Comparison of ENCODE assay signal across 21 mouse cellular contexts in the genomic region with DNA sequence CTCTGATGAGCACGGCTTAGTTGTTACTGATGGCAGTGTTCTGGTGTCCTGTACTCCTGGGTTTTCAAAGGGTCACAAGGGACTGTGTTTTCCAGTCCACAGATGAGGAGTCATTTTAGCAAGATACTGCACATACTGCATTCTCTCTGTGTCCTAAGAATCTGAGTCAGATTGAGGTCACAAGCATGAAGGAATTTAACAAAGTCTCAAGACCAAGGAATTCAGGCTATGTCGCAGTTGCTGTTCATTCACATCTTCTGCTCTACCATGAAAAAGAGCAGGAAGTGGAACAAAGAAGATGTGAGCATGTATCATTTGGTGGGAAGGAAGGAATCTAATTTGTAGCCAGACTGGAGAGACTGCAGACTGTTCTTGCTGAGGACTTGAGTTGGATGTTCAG.
"Had no signal": no experiment of that assay in that cellular context is flagged by ENCODE, and none has a peak within 500 bp of the region (broad histone marks: within the 10 kb centered on the region; RNA-seq: fewer than 3 reads in every experiment).

No protein-coding gene starts in this region.

- H3K27ac ChIP-seq: kidney, embryonic 15.5 days; left cerebral cortex, adult 2 months; limb, embryonic 12.5 days; limb, embryonic 15.5 days; liver, embryonic 14.5 days; lung, embryonic 15.5 days; midbrain, embryonic 10.5 days; midbrain, embryonic 13.5 days had no signal

- DNase-seq: kidney, adult 18-20 months; kidney, postnatal 14 days; kidney, postnatal 4 days; layer of hippocampus, adult 9-11 months; layer of hippocampus, postnatal 36 days; left cerebral cortex, postnatal 4 days; liver, postnatal 0 days; lung, postnatal 10 days; lung, postnatal 36 days; thymus, adult 18-20 months; thymus, postnatal 36 days had no signal

- H3K4me3 ChIP-seq: kidney, embryonic 15.5 days; left cerebral cortex, adult 2 months; limb, embryonic 12.5 days; limb, embryonic 15.5 days; lung, embryonic 15.5 days; megakaryocyte, embryonic 14.5 days; midbrain, embryonic 10.5 days; midbrain, embryonic 13.5 days had no signal

- H3K4me1 ChIP-seq: kidney, embryonic 15.5 days; limb, embryonic 12.5 days; limb, embryonic 15.5 days; lung, embryonic 15.5 days; megakaryocyte, embryonic 14.5 days; midbrain, embryonic 10.5 days; midbrain, embryonic 13.5 days had no signal

- ATAC-seq: liver, postnatal 0 days; midbrain, embryonic 13.5 days; midbrain, embryonic 16.5 days had no signal

- H3K27me3 ChIP-seq: kidney, embryonic 15.5 days; limb, embryonic 12.5 days; limb, embryonic 15.5 days; lung, embryonic 15.5 days; megakaryocyte, embryonic 14.5 days; midbrain, embryonic 13.5 days had no signal

- H3K36me3 ChIP-seq: kidney, embryonic 15.5 days; limb, embryonic 12.5 days; limb, embryonic 15.5 days; lung, embryonic 15.5 days; midbrain, embryonic 10.5 days; midbrain, embryonic 13.5 days had no signal
